Mouse (Mus musculus): ENCODE results near the gene Adck1. TPM values are rescaled to one million over a fixed set of nuclear protein-coding genes. Genes with fewer than 3 reads are reported as not detected.
"Not testable (repeated sequence)": the region's sequence is repeated elsewhere in the genome, so short reads cannot be mapped to it uniquely, and the experiment has no call there.

Adck1 gene
- polyA plus RNA-seq (2015; fragmentation: Nextera tagmentation; extraction: Ambion mirVana) = 26.4 and 27.2 TPM in 2 replicates

GRCm38 (mm10) chr12:88360441-88361119 lies at the start of gene Adck1:
Gene Adck1 (plus strand): TSS chr12:88360554.
- peak within 1 kb of the TSS; percentile 78 for H3K4me3 ChIP-seq (replicated peaks)
- no peaks in the 10 kb centered on the region for H3K27me3 ChIP-seq
- H3K9ac ChIP-seq (replicated peaks) = peak within 1 kb of the TSS; percentile 79
- H3K36me3 ChIP-seq = no peaks in the 10 kb centered on the region
- H3K4me2 ChIP-seq (replicated peaks) = peak within 1 kb of the TSS; percentile 83
- peaks cover 7% of the 10 kb centered on the region for H3K4me1 ChIP-seq (replicated peaks)
- ATAC-seq = peak; percentile 98
- H3K9me3 ChIP-seq = no peaks in the 10 kb centered on the region
- 1% methylated on average over 38 of the region's 38 CpGs for WGBS
- H3K27ac ChIP-seq = peak within 1 kb of the TSS; percentile 73

DNA sequence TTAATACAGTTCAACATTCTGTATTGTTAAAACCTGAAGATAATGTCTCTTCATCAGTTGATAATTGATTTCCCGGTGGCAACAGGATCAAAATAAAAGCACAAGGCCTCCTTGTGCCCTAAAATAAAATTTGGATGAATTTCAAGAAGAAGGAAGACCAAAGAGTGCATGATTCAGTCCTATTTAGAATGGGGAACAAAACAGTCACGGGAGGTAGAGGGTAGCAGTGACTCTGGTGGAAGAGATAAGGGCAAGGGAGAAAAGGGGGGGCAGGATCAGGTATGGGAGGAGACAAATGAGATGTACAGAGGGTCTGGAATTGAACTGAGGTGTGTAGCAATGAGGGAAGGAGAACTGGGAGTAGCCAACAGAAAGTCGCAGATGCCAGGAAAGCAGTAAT lies 45.8 kb upstream of the Adck1 start:
- Histone ChIP-seq H3K9ac (replicated peaks) (no peak overlapping the region), H3K4me2 (replicated peaks) (no peak overlapping the region), H3K4me3 (replicated peaks) (no peak overlapping the region), H3K27ac (no peak overlapping the region), H3K4me1 (replicated peaks) (no peaks in the 10 kb centered on the region), H3K36me3 (no peaks in the 10 kb centered on the region), H3K27me3 (no peaks in the 10 kb centered on the region), H3K9me3 (0 out of 2 replicates have a peak, but pooled peaks cover 3% of the 10 kb centered on the region)
- WGBS = 85% methylated on average over 3 of the region's 3 CpGs
- ATAC-seq = no peak

DNA sequence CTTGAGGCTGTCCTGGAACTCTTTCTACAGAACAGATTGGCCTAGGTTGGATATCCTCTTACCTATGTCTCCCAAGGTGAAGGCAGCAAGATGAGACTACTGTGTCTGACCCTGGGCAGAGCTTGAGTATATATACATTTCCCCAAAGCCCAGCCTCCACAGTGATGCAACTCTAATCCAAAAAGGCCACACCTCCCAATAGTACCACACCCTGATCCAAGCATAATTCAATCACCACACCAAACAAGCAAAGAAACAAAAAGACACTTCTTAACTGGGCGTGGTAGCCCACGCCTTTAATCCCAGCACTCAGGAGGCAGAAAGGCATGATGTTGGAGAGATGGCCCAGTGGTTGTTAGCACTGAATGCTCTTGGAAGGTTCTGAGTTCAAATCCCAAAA lies 36.4 kb upstream of the Adck1 start, which contains the start of gene Gm5039:
Gm5039 (minus strand) TSS at position 101 of the 400 bp plus-strand sequence.
- H3K4me1 ChIP-seq (replicated peaks); H3K27ac ChIP-seq; H3K9me3 ChIP-seq; ATAC-seq; H3K4me3 ChIP-seq (replicated peaks); H3K27me3 ChIP-seq; H3K4me2 ChIP-seq (replicated peaks); H3K9ac ChIP-seq (replicated peaks); H3K36me3 ChIP-seq: not testable (repeated sequence)
- WGBS = 87% methylated on average over 2 of the region's 2 CpGs

DNA sequence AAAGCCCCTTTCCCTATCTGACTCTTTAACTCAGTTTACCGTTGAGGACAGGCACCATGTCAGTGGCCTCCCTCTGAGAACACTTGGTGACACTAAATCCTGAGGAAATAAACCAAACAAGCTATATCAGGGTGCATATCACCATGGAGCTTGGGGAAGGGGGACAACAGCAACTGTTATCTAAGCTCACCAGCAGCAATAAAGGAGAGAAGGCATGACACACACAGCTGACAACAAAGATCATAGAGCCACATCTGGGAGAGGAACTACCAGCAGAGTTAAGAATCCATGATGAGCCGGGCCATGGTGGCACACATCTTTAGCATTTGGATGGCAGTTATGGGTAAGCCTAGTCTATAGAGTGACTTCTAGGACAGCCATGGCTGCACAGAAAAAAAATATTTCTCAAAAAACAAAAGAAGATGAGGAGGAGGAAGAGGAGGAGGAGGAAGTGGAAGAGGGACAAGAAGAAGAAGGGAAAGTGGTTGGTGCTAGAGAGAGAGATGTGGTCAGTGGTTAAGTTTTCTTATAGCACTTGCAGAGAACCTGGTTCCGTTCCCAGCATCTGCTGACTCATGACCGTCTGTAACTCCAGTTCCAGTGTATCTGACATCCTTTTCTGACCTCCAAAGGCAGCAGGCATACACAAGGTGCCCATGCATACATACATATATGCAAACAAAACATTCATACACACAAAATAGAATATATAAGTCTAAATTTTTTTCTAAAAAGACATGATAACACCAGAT lies 23.5 kb upstream of the Adck1 start:
- H3K9ac ChIP-seq (replicated peaks); H3K36me3 ChIP-seq; H3K4me1 ChIP-seq (replicated peaks); H3K9me3 ChIP-seq; H3K4me2 ChIP-seq (replicated peaks); H3K4me3 ChIP-seq (replicated peaks); H3K27me3 ChIP-seq; H3K27ac ChIP-seq; ATAC-seq: not testable (repeated sequence)
- 76% methylated on average over 4 of the region's 4 CpGs for WGBS

DNA sequence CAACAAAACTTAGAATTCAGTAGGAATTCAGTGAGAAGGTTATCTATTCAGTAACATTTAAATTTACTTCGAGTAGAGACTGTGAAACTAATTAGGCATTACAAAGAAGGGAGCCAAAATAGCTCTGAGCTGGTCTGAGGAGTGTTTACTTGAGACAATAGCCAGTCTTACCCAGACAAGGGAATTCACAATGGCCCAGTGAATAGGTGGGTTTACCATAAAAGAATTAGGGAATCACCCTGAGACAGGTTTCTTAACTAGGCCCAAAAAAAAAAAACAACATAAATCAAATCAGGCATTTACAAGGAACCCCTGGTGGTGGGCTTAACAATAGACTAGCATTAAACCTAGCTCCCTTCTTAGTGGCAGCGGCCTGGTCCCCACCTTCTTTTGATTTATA lies 19.1 kb upstream of the Adck1 start:
- not testable (repeated sequence) for H3K27me3 ChIP-seq; H3K27ac ChIP-seq; H3K4me1 ChIP-seq (replicated peaks); H3K4me3 ChIP-seq (replicated peaks); H3K9me3 ChIP-seq; H3K9ac ChIP-seq (replicated peaks); ATAC-seq; H3K4me2 ChIP-seq (replicated peaks); H3K36me3 ChIP-seq
- WGBS = 33% methylated on average over 2 of the region's 2 CpGs

DNA sequence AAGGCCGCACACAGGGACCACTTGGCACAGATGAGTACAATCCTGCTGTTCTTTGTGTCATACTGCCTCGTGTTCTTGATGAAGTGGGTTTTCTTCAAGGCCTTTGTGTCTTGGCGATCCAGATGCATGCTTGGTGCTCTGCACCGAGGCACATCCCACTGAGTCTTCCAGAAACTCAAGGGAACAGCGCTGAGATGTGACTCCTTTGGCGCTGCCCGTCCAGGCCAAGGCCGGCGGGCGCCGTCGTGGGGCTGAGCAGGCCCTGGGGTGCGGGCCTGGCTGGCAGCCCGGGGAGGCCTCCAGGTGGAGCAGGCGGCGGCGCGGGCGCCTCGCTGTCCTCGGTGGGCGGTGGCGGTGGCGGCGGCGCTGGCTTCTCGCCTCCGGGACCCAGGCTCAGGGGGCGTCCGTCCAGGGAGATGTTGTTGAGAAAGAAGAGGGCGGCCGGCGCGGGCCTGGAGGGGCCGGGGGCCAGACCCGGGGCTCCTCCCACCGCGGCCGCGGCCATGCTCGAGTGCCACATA lies 6.1 kb upstream of the Adck1 start:
- peak overlapping the region; percentile 38 for H3K4me3 ChIP-seq (replicated peaks)
- WGBS = 14% methylated on average over 41 of the region's 41 CpGs
- H3K9ac ChIP-seq (replicated peaks) = peak overlapping the region; percentile 57; the same call in 1 of the 2 replicates
- peak overlapping the region; percentile 55 for H3K4me2 ChIP-seq (replicated peaks)
- peak; percentile 71 for ATAC-seq
- no peaks in the 10 kb centered on the region for H3K27me3 ChIP-seq
- H3K36me3 ChIP-seq = no peaks in the 10 kb centered on the region
- H3K9me3 ChIP-seq = no peaks in the 10 kb centered on the region
- no peak overlapping the region for H3K27ac ChIP-seq
- peaks cover 5% of the 10 kb centered on the region; the same call in 1 of the 2 replicates for H3K4me1 ChIP-seq (replicated peaks)

GRCm38 (mm10) chr12:88361120-88361445 lies 729 bp downstream of the Adck1 start:
- peaks cover 7% of the 10 kb centered on the region for H3K4me1 ChIP-seq (replicated peaks)
- H3K27ac ChIP-seq = 0 out of 2 replicates have a peak overlapping the region, but pooled peaks have one; percentile 73
- no peak for ATAC-seq
- peak overlapping the region; percentile 83 for H3K4me2 ChIP-seq (replicated peaks)
- H3K36me3 ChIP-seq = no peaks in the 10 kb centered on the region
- H3K9me3 ChIP-seq = no peaks in the 10 kb centered on the region
- H3K27me3 ChIP-seq = no peaks in the 10 kb centered on the region
- peak overlapping the region; percentile 79 for H3K9ac ChIP-seq (replicated peaks)
- 51% methylated on average over 9 of the region's 9 CpGs for WGBS
- H3K4me3 ChIP-seq (replicated peaks) = peak overlapping the region; percentile 78

- WGBS = 90% methylated on average over 4 of the region's 4 CpGs
- Histone ChIP-seq H3K36me3 (peaks cover 3% of the 10 kb centered on the region; the same call in 1 of the 2 replicates), H3K27me3 (no peaks in the 10 kb centered on the region), H3K4me1 (replicated peaks) (peaks cover 8% of the 10 kb centered on the region; the same call in 1 of the 2 replicates), H3K4me2 (replicated peaks) (no peak overlapping the region), H3K9ac (replicated peaks) (no peak overlapping the region), H3K4me3 (replicated peaks) (no peak overlapping the region), H3K27ac (no peak overlapping the region), H3K9me3 (no peaks in the 10 kb centered on the region)
- no peak for ATAC-seq
Measured at GRCm38 (mm10) chr12:88367673-88368072, 7.3 kb downstream of the Adck1 start.

GRCm38 (mm10) chr12:88368618-88369017 lies 8.3 kb downstream of the Adck1 start:
- peaks cover 8% of the 10 kb centered on the region; the same call in 1 of the 2 replicates for H3K4me1 ChIP-seq (replicated peaks)
- no peaks in the 10 kb centered on the region for H3K9me3 ChIP-seq
- no peaks in the 10 kb centered on the region for H3K27me3 ChIP-seq
- ATAC-seq = no peak
- H3K4me2 ChIP-seq (replicated peaks) = no peak overlapping the region
- H3K36me3 ChIP-seq = peaks cover 4% of the 10 kb centered on the region; the same call in 1 of the 2 replicates
- 85% methylated on average over 4 of the region's 4 CpGs for WGBS
- no peak overlapping the region for H3K9ac ChIP-seq (replicated peaks)
- H3K4me3 ChIP-seq (replicated peaks) = no peak overlapping the region
- H3K27ac ChIP-seq = no peak overlapping the region

DNA sequence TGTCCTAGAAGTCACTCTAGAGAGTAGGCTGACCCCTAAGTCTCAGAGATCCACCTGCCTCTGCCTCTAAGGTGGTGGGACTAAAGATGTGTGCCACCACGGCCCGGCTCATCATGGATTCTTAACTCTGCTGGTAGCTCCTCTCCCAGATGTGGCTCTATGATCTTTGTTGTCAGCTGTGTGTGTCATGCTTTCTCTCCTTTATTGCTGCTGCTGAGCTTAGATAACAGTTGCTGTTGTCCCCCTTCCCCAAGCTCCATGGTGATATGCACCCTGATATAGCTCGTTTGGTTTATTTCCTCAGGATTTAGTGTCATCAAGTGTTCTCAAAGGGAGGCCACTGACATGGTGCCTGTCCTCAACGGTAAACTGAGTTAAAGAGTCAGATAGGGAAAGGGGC lies 9.3 kb downstream of the Adck1 start:
- H3K9me3 ChIP-seq; H3K4me1 ChIP-seq (replicated peaks); H3K4me2 ChIP-seq (replicated peaks); H3K27me3 ChIP-seq; ATAC-seq; H3K36me3 ChIP-seq; H3K9ac ChIP-seq (replicated peaks); H3K4me3 ChIP-seq (replicated peaks); H3K27ac ChIP-seq: not testable (repeated sequence)
- 84% methylated on average over 4 of the region's 4 CpGs for WGBS

- WGBS = 7% methylated on average over 1 of the region's 1 CpGs
Measured at GRCm38 (mm10) chr12:88370321-88370720, 10.0 kb downstream of the Adck1 start.

GRCm38 (mm10) chr12:88372018-88372417 lies 11.7 kb downstream of the Adck1 start:
- Histone ChIP-seq H3K4me2 (replicated peaks) (no peak overlapping the region), H3K36me3 (peaks cover 4% of the 10 kb centered on the region; the same call in 1 of the 2 replicates), H3K27ac (no peak overlapping the region), H3K27me3 (no peaks in the 10 kb centered on the region), H3K4me3 (replicated peaks) (no peak overlapping the region), H3K4me1 (replicated peaks) (peaks cover 11% of the 10 kb centered on the region), H3K9ac (replicated peaks) (0 out of 2 replicates have a peak overlapping the region, but pooled peaks have one; percentile 10), H3K9me3 (no peaks in the 10 kb centered on the region)
- 70% methylated on average over 5 of the region's 5 CpGs for WGBS
- peak; percentile 53 for ATAC-seq

More at GRCm38 (mm10) chr12:88370321-88370720, 10.0 kb downstream of the Adck1 start:
- not testable (repeated sequence) for ATAC-seq; H3K27ac ChIP-seq; H3K9me3 ChIP-seq; H3K4me1 ChIP-seq (replicated peaks); H3K36me3 ChIP-seq; H3K4me3 ChIP-seq (replicated peaks); H3K9ac ChIP-seq (replicated peaks); H3K27me3 ChIP-seq; H3K4me2 ChIP-seq (replicated peaks)

All from midbrain, embryonic 13.5 days (tissue).